ENCODE assay signal across 17 mouse cellular contexts in the genomic region with DNA sequence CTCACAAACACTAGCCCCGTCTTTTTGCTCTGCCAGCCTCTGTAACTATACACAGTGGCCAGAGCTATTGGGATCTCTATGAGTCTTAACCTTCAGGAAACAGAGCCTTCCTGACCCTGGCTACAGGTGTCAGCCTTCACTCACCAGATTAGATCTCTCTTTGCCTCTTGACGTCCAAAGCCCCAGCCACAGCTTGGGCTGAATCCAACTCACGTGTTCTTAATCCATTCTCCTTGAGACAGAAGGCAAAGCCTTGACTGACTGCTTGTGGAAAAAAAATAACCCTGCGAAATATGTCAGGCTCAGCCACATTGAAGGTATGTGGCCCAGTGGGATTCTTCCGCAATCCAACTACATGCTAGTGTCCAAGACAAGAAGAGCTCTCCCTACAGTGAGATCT. TPM values are rescaled to one million over a fixed set of nuclear protein-coding genes. Genes with fewer than 3 reads are reported as not detected.
A peak's percentile ranks its signal among the peaks of the same experiment; 100 is the strongest.
DNase-seq lines count a peak whose midpoint lies in the region; ATAC-seq and TF ChIP-seq lines count a peak whose summit lies in the region.
"Had no signal": no experiment of that assay in that cellular context is flagged by ENCODE, and none has a peak within 500 bp of the region (broad histone marks: within the 10 kb centered on the region; RNA-seq: fewer than 3 reads in every experiment).

No protein-coding gene starts in this region.

- no peak for TF ChIP-seq CTCF in lung, adult 2 months (IDR thresholded peaks at IDR 0.05; ENCODE audit: insufficient read depth, low read length)

- no peak overlapping the region for H3K4me2 ChIP-seq in heart, embryonic 12.5 days
- H3K4me2 ChIP-seq: heart, embryonic 15.5 days; lung, embryonic 15.5 days; stomach, embryonic 15.5 days had no signal

- no peak overlapping the region for H3K9ac ChIP-seq in heart, embryonic 12.5 days
- H3K9ac ChIP-seq: heart, embryonic 15.5 days; lung, embryonic 15.5 days; stomach, embryonic 15.5 days had no signal

- no peak for TF ChIP-seq POLR2A in lung, adult 2 months (IDR thresholded peaks at IDR 0.05; ENCODE audit: borderline replicate concordance, extremely low read depth, low read depth, low read length)

- no peak overlapping the region for H3K27ac ChIP-seq in heart, embryonic 12.5 days (ENCODE audit: poor library complexity, severe bottlenecking)
- H3K27ac ChIP-seq: heart, embryonic 15.5 days; lung, embryonic 15.5 days; stomach, embryonic 15.5 days had no signal

- peaks cover 3% of the 10 kb centered on the region; the same call in 1 of the 2 replicates for H3K4me1 ChIP-seq in lung, adult 2 months (ENCODE audit: control insufficient read depth, insufficient read depth, low read length)
- peaks cover 24% of the 10 kb centered on the region for H3K4me1 ChIP-seq in heart, embryonic 12.5 days (replicated peaks)

- no peak overlapping the region for H3K4me3 ChIP-seq in lung, adult 2 months (replicated peaks; ENCODE audit: extremely low read depth, low read depth, low read length)
- no peak overlapping the region for H3K4me3 ChIP-seq in heart, embryonic 12.5 days
- H3K4me3 ChIP-seq: heart, embryonic 15.5 days; lung, embryonic 15.5 days; stomach, embryonic 15.5 days had no signal

- no peaks in the 10 kb centered on the region for H3K9me3 ChIP-seq in heart, embryonic 12.5 days (replicated peaks)
- H3K9me3 ChIP-seq: heart, embryonic 15.5 days; lung, embryonic 15.5 days; stomach, embryonic 15.5 days had no signal

- no peaks in the 10 kb centered on the region; the same call in 1 of the 2 replicates for H3K27me3 ChIP-seq in heart, embryonic 12.5 days (replicated peaks)
- H3K27me3 ChIP-seq: heart, embryonic 15.5 days; lung, embryonic 15.5 days; stomach, embryonic 15.5 days had no signal

- DNase-seq in cerebellum, adult 9-11 months: peak; percentile 38
- DNase-seq in cerebellum, adult 18-20 months: no peak
- DNase-seq in lung, adult 18-20 months: peak; percentile 17 to 46
- DNase-seq in lung, adult 2 months: no peak
- DNase-seq in kidney, adult 18-20 months: peak; percentile 18
- DNase-seq in kidney, postnatal 14 days: peak; percentile 38
- no peak for DNase-seq in T-cell, adult 2 months (ENCODE audit: low spot score)
- DNase-seq: cerebellum, adult 11-12 months; heart, adult 11 months; layer of hippocampus, postnatal 36 days; thymus, adult 2 months had no signal

- ATAC-seq in heart, embryonic 12.5 days (ENCODE audit: insufficient number of reproducible peaks, low FRiP score): no peak
- ATAC-seq: activated CD4-positive, CD25-positive, alpha-beta regulatory T cell, adult 4 months; forebrain, embryonic 16.5 days had no signal

- H3K36me3 ChIP-seq in heart, embryonic 12.5 days: no peaks in the 10 kb centered on the region
- H3K36me3 ChIP-seq: heart, embryonic 15.5 days; lung, embryonic 15.5 days; stomach, embryonic 15.5 days had no signal

- WGBS in lung, adult 2 months: 51% methylated on average over 5 of the region's 5 CpGs
- 58% methylated on average over 5 of the region's 5 CpGs for WGBS in heart, embryonic 12.5 days

RNA-seq across cellular contexts. Expression of gene Sgpp2, which starts 57.7 kb away (rescaled TPM):
- 25.1 and 33.7 TPM in 2 replicates for polyA plus RNA-seq in lung, adult 2 months (2012; rRNA removed)
- 0.14 TPM in 2 replicates for polyA plus RNA-seq in heart, embryonic 12.5 days (2016; fragmentation: Nextera tagmentation; extraction: Ambion mirVana)

Comparison
In these comparisons a context has a peak if more than half of its experiments do, and no peak if none do; other contexts are left out.
1. DNase-seq: peak in cerebellum, adult 9-11 months (single experiment), lung, adult 18-20 months (2 of 2), kidney, adult 18-20 months (single experiment) and kidney, postnatal 14 days (single experiment); none in cerebellum, adult 18-20 months (0 of 2), lung, adult 2 months (single experiment) and T-cell, adult 2 months (single experiment).
2. RNA of gene Sgpp2, which starts 57.7 kb away (polyA plus RNA-seq): 25.1 to 33.7 TPM in lung, adult 2 months; 0.14 TPM in heart, embryonic 12.5 days; every median in the first group is over 10 times any median in the second.